Mouse (Mus musculus) lung, postnatal 0 days (tissue): ENCODE measurements at regions not wholly inside any gene's neighbourhood (a gene's known extent, or its start where the extent isn't known, plus 50 kb on each side); places are given as distances from the start of the nearest gene placed in this dataset.

Source experiments
- CTCF ChIP-seq: IDR thresholded peaks from 2 replicates; pipeline ENCODE4 v1.5.1; 2016; ENCODE audit warnings: antibody characterized with exemption, mild to moderate bottlenecking
- EP300 ChIP-seq: IDR thresholded peaks from 2 replicates; pipeline ENCODE4 v1.6.1; 2016; ENCODE audit warnings: antibody characterized with exemption, mild to moderate bottlenecking, control low read depth

- no peak for TF ChIP-seq CTCF
- TF ChIP-seq EP300 = no peak
Observed at GRCm38 (mm10) chr6:36206666-36207065, 181.2 kb upstream of the Chrm2 start.
